Mouse (Mus musculus) cerebellum, adult 2 months (tissue): ENCODE measurements at regions not wholly inside any gene's neighbourhood (a gene's known extent, or its start where the extent isn't known, plus 50 kb on each side); places are given as distances from the start of the nearest gene placed in this dataset.

Experiments
- CTCF ChIP-seq: fragments of 200-500 bp; IDR thresholded peaks from 2 replicates; pipeline ENCODE4 v1.5.1; 2011; ENCODE audit warnings: low read depth, mild to moderate bottlenecking, control low read depth, low read length, moderate library complexity, borderline replicate concordance; ENCODE audit not compliant: insufficient read depth
- POLR2A ChIP-seq: fragments of 200-500 bp; IDR thresholded peaks from 2 replicates; pipeline ENCODE4 v1.6.1; 2011; ENCODE audit warnings: low read length, control low read depth, borderline replicate concordance; ENCODE audit not compliant: insufficient read depth

DNA sequence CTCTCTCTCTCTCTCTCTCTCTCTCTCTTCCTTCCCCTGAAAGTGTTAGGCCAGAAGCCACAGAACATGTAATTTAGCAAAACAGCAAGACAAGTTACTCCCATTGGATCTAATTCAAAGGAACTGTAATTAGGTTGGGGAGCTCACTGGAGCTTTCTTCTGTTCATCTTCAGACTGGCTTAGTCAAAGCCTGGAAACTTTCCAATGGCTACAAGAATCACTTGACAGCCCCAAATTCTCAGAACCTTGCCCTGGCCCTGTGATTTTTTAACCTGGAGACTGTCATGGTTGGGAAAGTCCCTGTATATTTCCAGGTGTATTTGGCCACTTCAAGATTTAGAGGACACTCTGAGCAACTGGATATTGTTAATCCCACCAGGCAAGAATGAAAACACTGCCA lies 381.2 kb downstream of the Arl4a start:
- no peak for TF ChIP-seq CTCF
- TF ChIP-seq POLR2A: no peak
